Mouse (Mus musculus) erythroblast, embryonic 14.5 days (primary cell): ENCODE measurements at regions not wholly inside any gene's neighbourhood (a gene's known extent, or its start where the extent isn't known, plus 50 kb on each side); places are given as distances from the start of the nearest gene placed in this dataset.

ENCODE experiments used
- H3K27me3 ChIP-seq: 2 replicates; pipeline ENCODE4 v1.6.1; 2012; ENCODE audit warnings: inconsistent platforms; ENCODE audit not compliant: control insufficient read depth
- H3K36me3 ChIP-seq: 2 replicates; pipeline ENCODE4 v1.6.1; 2012; ENCODE audit warnings: mild to moderate bottlenecking, inconsistent platforms; ENCODE audit not compliant: control insufficient read depth
- H3K4me1 ChIP-seq: 2 replicates; pipeline ENCODE4 v1.6.1; 2012; ENCODE audit warnings: inconsistent platforms; ENCODE audit not compliant: control insufficient read depth
- H3K4me3 ChIP-seq: replicated peaks from 2 replicates; pipeline ENCODE3; 2012; ENCODE audit warnings: moderate library complexity, mild to moderate bottlenecking, inconsistent platforms
- H3K9me3 ChIP-seq: 2 replicates; pipeline ENCODE4 v1.6.1; 2012; ENCODE audit warnings: low read length, inconsistent platforms, mixed read lengths; ENCODE audit not compliant: control insufficient read depth
- GATA1 ChIP-seq: IDR thresholded peaks from 2 replicates; pipeline ENCODE4 v1.6.1; 2012; ENCODE audit warnings: low read length, inconsistent platforms, mixed read lengths
- TAL1 ChIP-seq: IDR thresholded peaks from 3 replicates; pipeline ENCODE4 v1.6.1; 2012; ENCODE audit warnings: low read length, inconsistent platforms, mixed read lengths

DNA sequence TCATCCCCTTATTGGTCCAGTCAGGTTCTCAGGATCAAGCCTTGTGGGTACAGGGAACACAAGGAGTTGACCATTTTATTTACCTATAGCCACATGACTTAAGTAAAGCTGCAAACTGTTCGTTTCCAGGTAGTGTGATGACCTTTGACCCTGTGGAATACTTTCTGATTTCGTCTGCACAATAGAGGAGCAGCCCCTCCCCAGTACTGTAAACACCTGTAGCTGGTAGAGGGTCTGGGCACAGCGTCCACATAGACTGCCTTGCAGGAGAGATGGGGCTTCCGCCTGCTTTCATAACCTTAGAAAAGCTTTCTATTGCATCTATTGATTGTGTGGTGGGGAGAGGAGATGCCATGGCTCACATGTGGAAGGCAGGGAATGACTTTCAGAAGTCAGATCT is 105.2 kb upstream of the Tsc22d1 start:
- TF ChIP-seq TAL1: no peak
- TF ChIP-seq GATA1: no peak
- Histone ChIP-seq H3K36me3 (no peaks in the 10 kb centered on the region), H3K4me3 (no peak overlapping the region), H3K27me3 (no peaks in the 10 kb centered on the region), H3K4me1 (no peaks in the 10 kb centered on the region), H3K9me3 (no peaks in the 10 kb centered on the region)

DNA sequence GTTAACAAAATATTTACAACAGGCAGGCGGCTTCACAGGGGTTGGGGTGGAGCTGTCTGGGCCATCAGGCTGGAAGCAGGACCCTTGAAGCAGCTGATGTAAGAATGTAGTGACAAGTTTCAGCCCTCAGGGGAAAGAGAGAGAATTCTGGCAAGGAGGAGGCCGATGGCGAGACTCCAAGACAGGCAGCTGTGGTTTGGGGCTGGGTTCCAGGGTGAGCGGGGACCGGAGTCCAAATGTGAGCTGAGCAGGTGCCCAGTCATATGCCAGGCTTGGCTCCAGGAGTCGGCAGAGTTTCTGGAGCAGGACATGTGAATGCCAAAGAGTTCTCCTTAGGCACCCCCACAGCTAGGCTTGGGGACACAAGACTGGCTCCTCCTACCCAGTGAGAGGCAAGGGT is 104.5 kb upstream of the Tsc22d1 start:
- no peaks in the 10 kb centered on the region for H3K36me3 ChIP-seq
- no peaks in the 10 kb centered on the region for H3K9me3 ChIP-seq
- TF ChIP-seq TAL1 (no peak), GATA1 (no peak)
- no peaks in the 10 kb centered on the region for H3K4me1 ChIP-seq
- no peaks in the 10 kb centered on the region for H3K27me3 ChIP-seq
- H3K4me3 ChIP-seq: no peak overlapping the region

DNA sequence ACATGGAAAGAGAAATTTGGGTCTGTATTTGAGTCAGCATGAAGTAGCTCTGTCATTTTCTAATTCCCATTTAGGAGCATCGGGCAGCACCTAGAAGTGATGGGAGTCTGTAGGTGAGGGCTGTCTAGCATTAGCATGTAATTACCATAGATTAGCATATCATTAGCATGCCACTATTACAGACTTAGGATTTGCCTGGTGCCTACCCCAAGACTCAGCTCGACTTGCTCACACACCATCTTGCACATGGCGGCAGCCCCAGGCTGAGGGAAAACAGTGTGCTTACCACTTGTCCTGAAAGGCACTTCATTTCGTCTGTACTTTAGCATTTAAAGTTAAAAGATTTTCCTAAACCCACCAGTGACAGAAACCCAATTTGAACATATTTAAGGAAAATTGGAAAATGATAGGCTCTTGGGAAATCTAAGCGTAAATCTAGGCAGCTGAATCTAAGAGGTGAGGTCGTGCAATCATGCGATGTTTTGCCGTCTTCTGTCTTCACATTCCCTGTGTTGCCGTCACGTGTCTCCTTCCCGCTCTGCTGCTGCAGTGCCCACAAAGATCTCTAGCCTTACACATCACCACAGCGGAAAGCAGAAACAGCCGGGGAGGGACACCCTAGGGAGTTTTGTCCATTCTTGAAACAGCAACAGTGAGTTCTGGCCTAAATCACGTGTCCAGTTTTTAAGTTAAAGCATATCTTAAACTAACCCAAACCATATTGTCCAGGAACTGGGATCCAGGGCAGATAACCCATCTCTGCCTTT is 101.2 kb upstream of the Tsc22d1 start:
- H3K9me3 ChIP-seq: peaks cover 3% of the 10 kb centered on the region; the same call in 1 of the 2 replicates
- no peaks in the 10 kb centered on the region for H3K36me3 ChIP-seq
- TF ChIP-seq TAL1: no peak
- TF ChIP-seq GATA1: no peak
- H3K4me1 ChIP-seq: no peaks in the 10 kb centered on the region
- no peak overlapping the region for H3K4me3 ChIP-seq
- no peaks in the 10 kb centered on the region for H3K27me3 ChIP-seq

DNA sequence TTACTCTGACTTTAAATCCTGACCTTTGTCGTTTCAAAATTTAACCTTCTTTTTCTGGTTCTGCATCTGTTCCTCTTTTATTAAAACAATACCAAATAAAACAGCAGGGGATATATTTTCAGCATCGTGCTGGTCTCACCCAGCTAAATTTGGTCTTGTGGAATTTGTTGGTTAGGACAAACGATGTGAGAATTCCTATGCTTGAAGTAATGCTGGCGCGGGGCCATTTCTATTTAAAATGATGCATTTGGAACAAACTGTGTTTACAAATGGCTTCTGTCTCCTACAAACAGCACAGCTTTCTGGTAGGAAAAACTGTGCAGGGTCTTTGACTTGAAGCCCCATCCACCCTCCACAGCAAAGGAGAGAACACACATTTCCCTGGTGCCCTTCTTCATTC is 96.3 kb upstream of the Tsc22d1 start:
- Histone ChIP-seq H3K9me3 (peaks cover 3% of the 10 kb centered on the region; the same call in 1 of the 2 replicates), H3K4me3 (no peak overlapping the region), H3K27me3 (no peaks in the 10 kb centered on the region), H3K4me1 (no peaks in the 10 kb centered on the region), H3K36me3 (no peaks in the 10 kb centered on the region)
- TF ChIP-seq TAL1: no peak
- TF ChIP-seq GATA1: no peak

DNA sequence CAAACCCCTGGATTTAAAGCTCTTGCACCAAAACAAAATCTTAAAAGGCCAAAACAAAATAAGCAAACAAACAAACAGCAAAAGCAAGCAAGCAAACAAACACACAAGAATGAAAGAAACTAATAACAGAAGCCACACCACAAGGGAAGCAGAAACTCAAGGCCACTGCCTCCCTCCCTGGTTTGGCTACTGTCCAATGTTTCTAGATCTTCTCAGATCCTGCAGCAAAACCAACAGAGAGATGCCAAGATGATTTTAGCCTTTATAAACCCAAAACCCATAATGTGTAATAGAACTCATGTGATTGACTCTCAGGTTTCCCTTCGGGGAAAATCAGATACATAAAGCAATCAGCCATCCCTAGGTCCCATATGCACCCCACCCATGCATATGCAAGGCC is 90.5 kb upstream of the Tsc22d1 start:
- Histone ChIP-seq H3K4me1 (no peaks in the 10 kb centered on the region), H3K9me3 (no peaks in the 10 kb centered on the region), H3K4me3 (no peak overlapping the region), H3K36me3 (no peaks in the 10 kb centered on the region), H3K27me3 (no peaks in the 10 kb centered on the region)
- no peak for TF ChIP-seq GATA1
- TF ChIP-seq TAL1: no peak

DNA sequence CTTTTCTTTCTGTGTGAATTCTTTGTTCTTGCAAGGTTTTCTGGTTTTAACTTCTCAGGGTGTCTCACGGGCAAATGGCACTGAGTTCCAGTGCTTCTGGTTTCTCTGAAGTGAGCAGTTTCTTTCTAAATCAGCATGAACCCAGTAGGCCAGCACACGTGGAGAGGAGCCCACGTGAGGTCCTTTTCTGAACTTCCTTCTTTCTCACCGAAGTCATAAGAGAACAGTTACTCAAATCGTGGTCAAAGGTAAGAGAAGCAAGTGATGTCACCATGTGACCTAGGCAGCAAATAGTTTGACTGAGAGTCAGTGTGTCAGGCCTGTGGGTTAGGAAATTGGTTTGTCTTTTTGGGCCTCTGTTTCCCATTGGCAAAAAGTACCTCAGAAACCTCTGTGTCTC is 84.8 kb upstream of the Tsc22d1 start:
- TF ChIP-seq TAL1 (no peak), GATA1 (no peak)
- H3K4me1 ChIP-seq: no peaks in the 10 kb centered on the region
- H3K4me3 ChIP-seq: no peak overlapping the region
- H3K9me3 ChIP-seq: no peaks in the 10 kb centered on the region
- no peaks in the 10 kb centered on the region for H3K27me3 ChIP-seq
- no peaks in the 10 kb centered on the region for H3K36me3 ChIP-seq

DNA sequence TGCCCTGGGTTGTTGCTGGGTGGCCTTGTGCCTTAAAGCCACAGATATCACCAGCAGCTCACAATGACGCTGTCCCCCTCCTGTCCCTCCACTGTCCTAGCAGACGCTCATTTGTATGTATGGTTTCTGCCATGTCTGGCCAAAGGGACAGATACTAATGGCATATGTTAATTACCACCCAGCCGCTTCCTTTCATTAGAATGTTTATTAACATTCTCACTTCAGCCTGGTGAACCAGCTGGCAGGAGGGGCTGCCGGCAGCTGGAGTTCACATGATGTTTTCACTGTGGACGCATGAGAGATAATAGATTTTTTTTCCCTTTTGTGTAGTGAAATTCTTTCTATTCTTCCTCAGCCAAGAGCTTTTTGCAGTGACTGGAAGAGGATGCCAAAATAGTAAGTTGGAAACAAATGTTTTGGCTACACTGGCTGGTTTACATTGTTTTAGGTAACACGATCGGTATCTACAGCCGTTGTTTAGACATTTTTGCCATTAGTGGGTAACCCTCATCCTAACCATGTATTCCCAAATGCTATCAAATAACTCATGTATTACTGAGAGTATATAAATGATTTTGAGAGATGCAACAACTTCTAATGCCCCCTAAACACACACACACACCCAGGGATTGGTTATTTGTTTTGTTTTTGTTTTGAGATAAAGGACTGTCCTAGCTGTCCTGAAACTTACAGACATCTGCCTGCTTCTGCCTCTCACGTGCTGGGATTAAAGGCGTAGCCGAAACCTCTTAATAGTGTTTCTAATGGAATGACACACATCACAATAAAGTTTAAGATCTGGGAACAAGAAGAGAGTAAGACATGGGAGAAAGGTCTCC is 83.0 kb upstream of the Tsc22d1 start:
- TF ChIP-seq GATA1 (no peak), TAL1 (no peak)
- no peaks in the 10 kb centered on the region for H3K36me3 ChIP-seq
- H3K9me3 ChIP-seq: no peaks in the 10 kb centered on the region
- H3K27me3 ChIP-seq: no peaks in the 10 kb centered on the region
- no peaks in the 10 kb centered on the region for H3K4me1 ChIP-seq
- H3K4me3 ChIP-seq: no peak overlapping the region

DNA sequence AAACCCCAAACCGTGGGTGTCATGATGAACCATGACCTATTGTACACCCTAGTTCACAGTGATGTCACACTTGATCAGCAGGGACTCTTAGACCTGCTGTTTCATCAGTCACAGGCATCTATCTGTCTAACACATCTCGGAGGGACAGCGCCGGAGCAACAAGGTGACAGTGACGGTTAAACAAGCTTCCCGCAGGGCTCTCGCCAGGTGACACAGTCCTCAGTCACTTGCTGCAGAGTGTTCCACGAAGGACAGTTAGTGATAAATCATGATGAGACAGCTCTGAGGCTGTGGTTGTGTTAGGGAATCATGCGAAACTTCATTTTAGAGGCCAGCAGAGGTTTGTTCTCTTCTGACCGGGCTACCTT is 82.4 kb upstream of the Tsc22d1 start:
- Histone ChIP-seq H3K27me3 (no peaks in the 10 kb centered on the region), H3K4me1 (no peaks in the 10 kb centered on the region), H3K4me3 (no peak overlapping the region), H3K9me3 (no peaks in the 10 kb centered on the region), H3K36me3 (no peaks in the 10 kb centered on the region)
- TF ChIP-seq GATA1 (no peak), TAL1 (no peak)

DNA sequence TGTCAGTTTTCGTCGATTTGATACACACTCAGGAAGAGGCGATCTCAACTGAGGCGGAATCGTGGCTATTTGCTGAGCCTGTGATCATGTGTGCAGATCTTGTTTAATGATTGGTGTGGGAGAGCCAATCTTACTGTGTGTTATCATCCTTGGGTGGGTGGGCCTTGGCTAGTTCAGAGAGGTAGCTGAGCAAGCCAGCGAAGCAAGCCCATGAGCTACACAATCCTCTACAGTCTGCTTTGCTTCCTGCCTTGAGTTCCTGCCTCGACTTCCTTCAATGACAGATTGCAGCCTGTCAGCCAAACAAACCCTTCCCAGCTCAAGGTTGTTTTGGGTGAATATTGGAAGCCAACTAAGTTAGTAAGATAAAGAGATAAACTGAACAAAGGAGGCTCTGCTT is 74.0 kb upstream of the Tsc22d1 start:
- Histone ChIP-seq H3K36me3 (no peaks in the 10 kb centered on the region), H3K27me3 (no peaks in the 10 kb centered on the region), H3K4me3 (no peak overlapping the region), H3K9me3 (no peaks in the 10 kb centered on the region), H3K4me1 (no peaks in the 10 kb centered on the region)
- TF ChIP-seq GATA1: no peak
- TF ChIP-seq TAL1: no peak
